Mouse (Mus musculus) midbrain, postnatal 0 days (tissue): ENCODE measurements at regions not wholly inside any gene's neighbourhood (a gene's known extent, or its start where the extent isn't known, plus 50 kb on each side); places are given as distances from the start of the nearest gene placed in this dataset.

Experiments
- ATAC-seq: fragments of 200-750 bp; cut with Nextera tagmentation; 2 replicates; pipeline ENCODE4 v1.8.0; 2017; ENCODE audit warnings: moderate number of reproducible peaks, mild to moderate bottlenecking, moderate TSS enrichment, moderate library complexity; ENCODE audit not compliant: low FRiP score
- DNase-seq: peaks from one replicate; pipeline ENCODE4 v3.0.0-alpha.2; 2015; ENCODE audit warnings: low spot score
- H3K27ac ChIP-seq: fragments of 300-500 bp; sonication (generic); 2 replicates; pipeline ENCODE4 v1.5.1; 2014; ENCODE audit warnings: low read depth, mild to moderate bottlenecking, low read length, mixed read lengths
- H3K27me3 ChIP-seq: fragments of 300-500 bp; sonication (generic); 2 replicates; pipeline ENCODE4 v1.6.1; 2014; ENCODE audit warnings: low read length, control low read depth, mixed read lengths; ENCODE audit not compliant: insufficient read depth
- H3K36me3 ChIP-seq: fragments of 300-500 bp; sonication (generic); 2 replicates; pipeline ENCODE4 v1.6.1; 2014; ENCODE audit warnings: low read length, control low read depth, mixed read lengths; ENCODE audit not compliant: insufficient read depth
- H3K4me1 ChIP-seq: fragments of 300-500 bp; sonication (generic); 2 replicates; pipeline ENCODE4 v1.6.1; 2014; ENCODE audit warnings: mild to moderate bottlenecking, control low read depth, antibody characterized with exemption, low read length, mixed read lengths; ENCODE audit not compliant: insufficient read depth
- H3K4me2 ChIP-seq: fragments of 300-500 bp; sonication (generic); 2 replicates; pipeline ENCODE4 v1.6.1; 2014; ENCODE audit warnings: low read depth, mild to moderate bottlenecking, low read length, mixed read lengths; ENCODE audit not compliant: poor library complexity, severe bottlenecking
- H3K4me3 ChIP-seq: fragments of 300-500 bp; sonication (generic); 2 replicates; pipeline ENCODE4 v1.5.1; 2014; ENCODE audit warnings: low read depth, mild to moderate bottlenecking, low read length, moderate library complexity
- H3K9ac ChIP-seq: fragments of 300-500 bp; sonication (generic); replicated peaks from 2 replicates; pipeline ENCODE4 v1.6.1; 2014; ENCODE audit warnings: mild to moderate bottlenecking, low read length, moderate library complexity, mixed read lengths; ENCODE audit not compliant: poor library complexity, severe bottlenecking
- H3K9me3 ChIP-seq: fragments of 300-500 bp; sonication (generic); 2 replicates; pipeline ENCODE4 v1.6.1; 2016; ENCODE audit warnings: low read length, control low read depth
- CTCF ChIP-seq: IDR thresholded peaks from 2 replicates; pipeline ENCODE4 v1.5.1; 2016; ENCODE audit warnings: antibody characterized with exemption, mild to moderate bottlenecking
- WGBS: fragments of 180-500 bp; shearing (Covaris S2); extraction: QIAGEN DNeasy Blood & Tissue Kit; methylation state at CpG from one replicate; pipeline ENCODE4 v1.1.7; 2014; 5-methylcytosine and 5-hydroxymethylcytosine counted together

DNA sequence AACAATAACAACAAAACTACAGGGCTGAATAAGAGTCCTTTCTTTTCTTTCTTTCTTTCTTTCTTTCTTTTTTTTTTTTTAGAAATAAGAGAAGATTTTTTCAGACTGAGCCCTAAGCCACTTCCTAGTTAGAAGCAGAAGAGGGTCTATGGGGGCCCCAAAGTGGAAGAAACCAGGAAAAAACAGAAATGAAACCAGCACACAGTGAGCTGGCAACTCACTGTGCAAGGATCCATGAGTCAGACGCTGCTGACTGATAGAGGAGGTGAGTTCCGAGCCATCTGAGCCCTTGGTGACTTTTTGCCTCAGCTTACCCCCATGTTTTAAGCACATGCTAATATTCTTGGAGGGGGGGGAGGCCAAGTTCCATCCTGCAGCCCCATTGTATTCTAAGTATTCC is 55.2 kb upstream of the Lsm14a start:
- 91% methylated on average over 2 of the region's 2 CpGs for WGBS
- ATAC-seq: no peak
- no peak overlapping the region for H3K4me3 ChIP-seq
- no peak overlapping the region for H3K27ac ChIP-seq
- H3K4me2 ChIP-seq: no peak overlapping the region
- no peak overlapping the region for H3K9ac ChIP-seq
- TF ChIP-seq CTCF: no peak
- no peaks in the 10 kb centered on the region for H3K9me3 ChIP-seq
- DNase-seq: no peak
- H3K27me3 ChIP-seq: no peaks in the 10 kb centered on the region
- H3K4me1 ChIP-seq: no peaks in the 10 kb centered on the region
- H3K36me3 ChIP-seq: no peaks in the 10 kb centered on the region

DNA sequence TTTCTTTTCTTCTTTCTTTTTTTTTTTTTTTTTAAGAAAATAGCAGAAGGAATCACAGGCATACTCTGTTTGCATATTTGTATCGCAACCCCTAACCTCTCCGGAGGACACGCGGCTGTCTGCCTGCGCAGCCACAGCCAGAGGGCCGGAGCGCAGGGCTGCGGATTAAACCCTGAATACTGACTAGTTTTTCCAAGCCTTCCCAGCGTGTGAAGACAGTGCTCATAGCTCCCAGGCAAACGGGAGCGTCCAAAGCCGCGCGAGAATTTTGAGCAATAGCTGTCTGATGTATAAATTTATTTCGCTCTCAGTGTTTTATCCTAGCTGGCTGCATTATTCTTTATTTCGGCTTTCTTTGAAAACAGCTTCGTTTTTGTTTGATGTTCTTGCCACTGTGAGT is 51.1 kb upstream of the Lsm14a start:
- no peaks in the 10 kb centered on the region for H3K9me3 ChIP-seq
- H3K36me3 ChIP-seq: no peaks in the 10 kb centered on the region
- no peaks in the 10 kb centered on the region for H3K27me3 ChIP-seq
- 0 out of 2 replicates have a peak overlapping the region, but pooled peaks have one; percentile 9 for H3K4me2 ChIP-seq
- ATAC-seq (peak; percentile 54; the same call in 1 of the 2 replicates), DNase-seq (peak; percentile 17)
- H3K4me3 ChIP-seq: no peak overlapping the region
- no peak overlapping the region for H3K9ac ChIP-seq
- H3K27ac ChIP-seq: no peak overlapping the region
- TF ChIP-seq CTCF: peak; percentile 25
- no peaks in the 10 kb centered on the region for H3K4me1 ChIP-seq
- WGBS: 27% methylated on average over 17 of the region's 17 CpGs
